Mouse (Mus musculus): Measurements from ENCODE around the gene B4galnt4. TPM values are rescaled to one million over a fixed set of nuclear protein-coding genes. Genes with fewer than 3 reads are reported as not detected.

The B4galnt4 gene
- total RNA-seq, 2 experiments from 2014 or later: 1.3 to 2.7 TPM

DNA sequence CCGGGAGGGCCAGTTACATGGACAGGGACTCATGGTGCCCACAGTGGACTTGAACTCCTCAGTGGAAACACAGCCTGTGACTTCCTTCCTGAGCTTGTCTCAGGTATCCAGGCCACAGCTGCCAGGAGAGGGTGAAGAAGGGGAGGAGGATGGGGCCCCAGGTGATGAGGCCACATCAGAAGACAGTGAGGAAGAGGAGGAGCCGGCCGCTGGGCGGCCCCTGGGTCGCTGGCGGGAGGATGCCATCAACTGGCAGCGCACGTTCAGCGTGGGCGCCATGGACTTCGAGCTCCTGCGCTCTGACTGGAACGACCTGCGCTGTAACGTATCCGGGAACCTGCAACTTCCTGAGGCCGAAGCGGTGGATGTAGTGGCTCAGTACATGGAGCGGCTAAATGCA, 7.4 kb downstream of the B4galnt4 start:
- no peak for DNase-seq (ENCODE audit: low spot score in 2 of 2)

DNA sequence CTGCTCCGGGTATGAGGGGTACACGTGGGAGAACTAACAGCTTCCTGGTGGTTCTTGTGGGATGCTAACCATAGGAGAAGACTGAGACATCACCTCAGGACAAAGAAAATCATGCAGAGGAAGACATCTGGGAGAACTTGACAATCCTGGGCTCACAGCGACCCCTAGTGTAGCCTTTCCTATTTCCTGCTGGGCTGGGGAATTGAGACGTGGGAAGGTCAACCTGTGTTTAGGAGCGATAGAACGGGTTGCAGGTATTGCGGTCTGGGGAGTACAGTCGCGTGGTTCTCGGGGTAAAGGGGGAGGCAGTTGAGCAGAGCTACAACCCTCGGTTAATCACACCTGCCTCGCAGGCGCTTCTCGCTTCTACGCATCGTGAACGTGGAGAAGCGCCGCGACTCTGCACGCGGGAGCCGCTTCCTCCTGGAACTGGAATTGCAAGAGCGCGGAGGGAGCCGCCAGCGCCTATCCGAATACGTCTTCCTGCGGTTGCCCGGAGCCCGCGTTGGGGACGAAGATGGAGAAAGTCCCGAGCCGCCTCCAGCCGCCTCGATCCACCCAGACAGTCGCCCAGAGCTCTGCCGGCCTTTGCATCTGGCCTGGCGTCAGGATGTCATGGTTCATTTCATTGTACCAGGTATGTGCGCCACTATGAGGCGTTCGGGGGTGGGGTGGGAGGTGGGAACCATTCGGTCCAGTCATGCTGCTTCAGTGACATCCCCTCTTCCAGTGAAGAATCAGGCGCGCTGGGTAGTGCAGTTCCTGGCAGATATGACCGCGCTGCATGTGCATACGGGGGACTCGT, 9.4 kb downstream of the B4galnt4 start:
- peak; percentile 67 to 77 for DNase-seq (ENCODE audit: low spot score in 2 of 2)

DNA sequence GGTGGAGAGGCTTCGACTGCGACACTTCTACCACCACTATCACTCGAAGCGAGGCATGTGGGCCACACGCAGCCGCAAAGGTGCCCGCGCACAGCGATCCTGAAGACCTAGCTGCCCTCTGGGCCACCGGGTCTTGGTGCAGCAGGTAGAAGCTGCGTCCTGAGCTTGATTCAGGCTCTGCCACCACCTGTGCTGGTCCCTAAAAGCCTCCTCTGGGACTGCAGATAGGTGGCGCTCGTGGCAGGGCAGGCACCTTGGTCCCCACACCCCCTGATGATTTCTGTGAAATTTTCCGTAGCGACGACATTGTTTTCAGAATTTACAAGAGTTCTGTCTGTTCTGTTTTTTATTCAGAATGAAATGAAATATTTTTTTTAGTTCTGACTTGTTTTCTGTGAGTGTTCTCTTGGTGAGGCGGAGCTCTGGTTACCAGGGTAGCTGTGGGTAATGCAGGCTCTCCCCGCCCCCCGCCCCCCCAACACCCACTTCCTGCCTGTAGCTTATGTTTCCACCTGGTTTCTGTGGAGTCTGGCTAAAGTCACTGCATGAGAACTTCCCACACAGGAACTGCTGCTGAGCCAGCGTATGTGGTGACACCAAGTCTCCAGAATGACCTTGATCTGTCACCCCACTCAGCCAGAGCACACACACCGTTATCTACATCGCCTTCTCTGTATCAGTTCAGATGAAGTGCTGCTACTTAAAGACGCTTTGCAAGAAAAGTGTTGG, 11.3 kb downstream of the B4galnt4 start:
- DNase-seq (ENCODE audit: low spot score in 2 of 2): no peak

GRCm38 (mm10) chr7:141073782-141074181, 12.9 kb downstream of the B4galnt4 start:
- DNase-seq (ENCODE audit: low spot score in 2 of 2): no peak

- DNase-seq (ENCODE audit: low spot score in 2 of 2): no peak
Observed at GRCm38 (mm10) chr7:141077841-141078240, 16.9 kb downstream of the B4galnt4 start, which contains the start of gene Pkp3. TSS of gene Pkp3 (plus strand) at chr7:141078218.

- DNase-seq (ENCODE audit: low spot score in 2 of 2): no peak
Observed at GRCm38 (mm10) chr7:141078876-141079275, 18.0 kb downstream of the B4galnt4 start.

- no peak for DNase-seq (ENCODE audit: low spot score in 2 of 2)
Observed at GRCm38 (mm10) chr7:141079481-141080449, 18.9 kb downstream of the B4galnt4 start.

GRCm38 (mm10) chr7:141087894-141088293, 27.0 kb downstream of the B4galnt4 start:
- no peak for DNase-seq (ENCODE audit: low spot score in 2 of 2)

- DNase-seq (ENCODE audit: low spot score in 2 of 2): no peak
Observed at GRCm38 (mm10) chr7:141088473-141088872, 27.6 kb downstream of the B4galnt4 start.

- no peak for DNase-seq (ENCODE audit: low spot score in 2 of 2)
Observed at GRCm38 (mm10) chr7:141090228-141090627, 29.3 kb downstream of the B4galnt4 start.

- DNase-seq (ENCODE audit: low spot score in 2 of 2): peak; percentile 80 to 82
Observed at GRCm38 (mm10) chr7:141092051-141092735, 31.3 kb downstream of the B4galnt4 start.

- DNase-seq (ENCODE audit: low spot score in 2 of 2): no peak
Observed at GRCm38 (mm10) chr7:141093950-141094349, 33.0 kb downstream of the B4galnt4 start.

DNA sequence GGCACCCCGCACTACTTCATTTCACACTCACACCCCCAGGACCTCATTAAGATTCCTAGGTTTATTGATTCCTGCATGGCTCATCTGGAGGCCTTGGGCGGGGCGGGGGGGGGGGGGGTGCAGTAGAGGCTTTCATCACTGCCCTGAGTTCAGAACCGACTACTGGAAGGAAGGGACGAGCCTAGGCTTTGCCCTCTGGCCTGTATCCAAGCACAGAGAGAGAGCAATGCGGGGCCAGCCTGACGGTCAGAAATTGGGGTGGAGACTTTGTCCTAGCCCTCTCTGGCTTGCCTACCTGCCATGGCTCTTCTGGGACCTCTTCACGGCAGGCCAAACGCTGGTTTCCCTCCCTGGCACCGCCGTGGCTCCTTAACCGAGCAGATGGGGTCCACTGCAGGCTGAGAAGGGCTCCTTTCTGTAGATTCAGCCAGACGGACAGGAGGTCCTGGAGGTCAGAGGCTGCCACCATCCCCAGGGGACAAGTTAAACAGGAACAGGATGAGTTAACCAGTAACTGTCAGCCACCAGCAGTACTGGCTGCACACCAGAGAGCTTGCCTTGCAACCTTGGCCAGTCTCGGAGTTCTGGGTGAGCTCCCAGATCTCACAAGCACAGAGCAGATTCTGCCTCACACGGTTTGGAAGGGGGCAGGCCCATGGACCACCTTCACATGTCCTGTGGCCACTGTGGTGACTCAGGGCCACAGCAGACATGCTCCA, 33.7 kb downstream of the B4galnt4 start:
- no peak for DNase-seq (ENCODE audit: low spot score in 2 of 2)

DNA sequence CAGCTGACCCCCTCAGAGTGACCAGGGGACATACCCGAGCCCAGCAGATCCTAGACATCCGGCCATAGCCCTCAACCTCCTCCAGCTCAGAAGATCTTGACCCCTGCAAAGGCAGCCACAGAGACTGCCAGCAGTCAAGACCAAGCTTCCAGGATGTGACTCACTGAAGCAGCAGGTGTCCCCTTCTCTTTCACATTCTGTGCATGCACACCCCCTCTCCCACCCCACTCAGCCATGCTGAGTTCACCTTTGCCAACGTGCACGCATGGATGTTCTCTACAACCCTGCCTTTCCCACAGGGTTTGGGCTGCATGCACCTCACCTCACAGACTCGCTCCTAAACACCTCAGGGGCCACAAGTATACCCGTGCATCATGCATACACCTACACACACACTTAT, 35.1 kb downstream of the B4galnt4 start:
- no peak for DNase-seq (ENCODE audit: low spot score in 2 of 2)

DNA sequence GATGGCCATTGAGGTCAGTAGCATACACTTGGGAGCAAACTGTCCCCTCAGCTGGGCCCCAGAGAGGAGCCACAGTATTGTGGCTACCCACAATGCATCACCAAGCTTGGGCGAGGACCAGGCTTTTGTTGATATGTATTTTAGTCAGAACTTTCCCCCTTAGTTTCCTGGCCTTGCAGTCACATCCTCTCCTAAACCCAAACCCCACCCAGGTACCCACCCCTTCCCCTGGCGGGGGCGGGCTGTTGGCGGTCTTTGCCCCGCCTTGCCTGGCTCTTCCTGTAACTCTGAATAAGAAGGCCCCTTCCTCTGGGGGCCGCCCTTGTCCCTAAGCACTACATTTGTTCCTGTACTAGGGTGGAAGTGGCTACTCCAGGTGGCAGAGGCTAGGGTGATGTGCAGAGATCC, 35.7 kb downstream of the B4galnt4 start:
- DNase-seq (ENCODE audit: low spot score in 2 of 2): peak in 1 of 2 experiments; percentile 42

DNA sequence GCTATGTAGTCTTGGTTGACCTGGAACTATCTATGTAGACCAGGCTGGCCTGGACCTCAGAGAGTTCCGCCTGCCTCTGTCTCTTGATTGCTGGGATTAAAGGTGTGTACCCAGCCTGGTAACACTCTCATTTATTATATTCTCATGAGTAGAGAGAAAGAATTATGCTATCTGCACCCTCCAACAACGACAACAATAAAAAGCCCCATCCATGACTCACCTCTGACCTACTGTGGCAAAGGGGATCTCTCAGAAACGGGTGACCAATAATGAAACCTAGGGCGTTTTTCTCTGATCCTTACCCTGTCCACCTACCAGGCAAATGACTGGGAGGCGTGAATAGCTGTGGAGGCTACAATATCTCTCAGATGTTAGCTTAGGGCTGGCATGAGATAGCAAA, 36.3 kb downstream of the B4galnt4 start:
- no peak for DNase-seq (ENCODE audit: low spot score in 2 of 2)

GRCm38 (mm10) chr7:141099911-141100691, 39.2 kb downstream of the B4galnt4 start, which contains the start of gene Sigirr:
TSS of gene Sigirr (minus strand) at chr7:141100572.
- DNase-seq (ENCODE audit: low spot score in 2 of 2): no peak

GRCm38 (mm10) chr7:141103161-141103560, 42.3 kb downstream of the B4galnt4 start:
- DNase-seq (ENCODE audit: low spot score in 2 of 2): no peak

DNA sequence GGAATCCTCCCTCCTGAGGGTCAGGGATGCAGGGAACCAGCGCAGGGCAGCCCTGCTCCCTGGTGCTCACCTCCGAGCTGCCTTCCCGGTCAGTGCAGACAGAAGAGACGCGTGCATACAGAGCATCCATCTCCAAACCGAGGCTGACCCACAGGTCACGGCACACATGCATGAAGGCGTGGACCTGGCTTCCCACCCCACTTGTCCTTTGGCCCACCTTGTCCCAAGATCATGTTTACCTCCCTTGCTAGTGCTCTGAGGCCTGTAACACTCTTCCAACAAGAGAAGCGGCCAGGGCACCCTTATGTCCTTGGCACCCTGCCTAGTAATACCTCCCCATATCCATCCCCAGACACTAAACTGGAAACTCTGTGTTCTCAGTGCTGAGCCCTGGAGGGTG, 55.0 kb downstream of the B4galnt4 start:
- no peak for DNase-seq (ENCODE audit: low spot score in 2 of 2)

Data from adrenal gland, adult 18-20 months (tissue).